Mouse (Mus musculus): ENCODE results near the gene Dlec1. TPM values are rescaled to one million over a fixed set of nuclear protein-coding genes. Genes with fewer than 3 reads are reported as not detected.

Gene Dlec1
- polyA plus RNA-seq, 1 experiment from 2014 or later = 0.56 TPM

DNA sequence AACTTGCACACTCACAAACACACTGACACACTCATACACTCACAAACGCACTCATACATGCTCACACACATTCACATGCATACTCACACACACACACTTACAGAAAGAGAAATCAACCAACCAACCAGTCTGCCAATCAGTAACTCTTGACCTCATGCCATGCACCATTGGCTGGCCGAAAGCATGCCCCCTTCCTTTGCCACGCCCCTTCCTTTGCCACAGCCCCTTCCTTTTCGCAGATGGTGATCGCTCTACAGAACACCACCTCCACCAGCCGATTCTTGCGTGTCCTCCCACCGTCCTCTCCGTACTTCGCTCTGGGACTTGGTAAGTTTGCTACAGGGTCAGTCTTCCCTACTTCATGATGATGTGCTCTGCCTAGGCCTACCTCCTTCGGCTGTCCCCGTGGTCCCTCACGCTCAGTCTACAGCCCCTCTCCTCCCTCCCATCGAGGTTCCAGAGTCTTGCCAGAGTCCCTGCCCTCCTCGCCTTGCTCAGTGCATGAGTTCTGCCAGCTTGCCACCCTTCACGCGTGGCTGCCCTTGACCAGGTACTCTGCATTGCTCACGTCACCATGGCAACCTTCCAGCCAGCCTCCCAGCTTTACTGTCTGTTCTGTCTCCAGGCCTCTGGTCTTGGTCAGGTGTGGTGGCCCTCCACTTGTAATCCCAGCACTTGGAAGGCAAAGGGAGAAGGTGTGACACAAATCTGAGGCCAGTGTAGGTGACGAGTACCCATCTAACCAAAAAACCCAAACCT is 17.3 kb downstream of the Dlec1 start:
- 87% methylated on average over 19 of the region's 19 CpGs for WGBS
- Histone ChIP-seq H3K9ac (replicated peaks) (no peak overlapping the region), H3K4me2 (replicated peaks) (no peak overlapping the region), H3K4me1 (no peaks in the 10 kb centered on the region), H3K27me3 (no peaks in the 10 kb centered on the region), H3K36me3 (no peaks in the 10 kb centered on the region), H3K9me3 (no peaks in the 10 kb centered on the region), H3K27ac (replicated peaks) (no peak overlapping the region), H3K4me3 (no peak overlapping the region)
- ATAC-seq (ENCODE audit: low FRiP score, low read depth) = no peak

DNA sequence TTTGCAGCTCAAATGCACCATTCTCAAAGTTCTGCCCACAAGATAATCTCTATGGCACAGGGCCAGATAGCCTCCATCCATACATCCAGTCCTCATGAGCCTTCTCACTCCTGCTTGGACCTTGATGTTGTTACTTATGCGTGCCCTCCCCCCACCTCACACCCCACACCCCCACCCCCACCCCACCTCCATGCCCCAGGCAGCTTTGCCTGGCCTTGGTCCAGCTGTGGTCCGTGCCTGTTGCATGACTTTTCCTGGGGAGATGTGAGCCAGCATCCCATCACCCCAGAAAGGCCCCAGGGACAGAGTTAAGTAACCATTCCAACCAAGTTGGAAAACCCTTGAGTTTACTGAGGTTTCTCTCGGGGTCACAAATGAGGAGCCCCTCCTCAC is 17.9 kb downstream of the Dlec1 start:
- no peaks in the 10 kb centered on the region for H3K9me3 ChIP-seq
- H3K4me2 ChIP-seq (replicated peaks) = no peak overlapping the region
- no peaks in the 10 kb centered on the region for H3K27me3 ChIP-seq
- H3K4me1 ChIP-seq = no peaks in the 10 kb centered on the region
- no peak for ATAC-seq (ENCODE audit: low FRiP score, low read depth)
- H3K36me3 ChIP-seq = no peaks in the 10 kb centered on the region
- no peak overlapping the region for H3K9ac ChIP-seq (replicated peaks)
- 85% methylated on average over 3 of the region's 3 CpGs for WGBS
- no peak overlapping the region for H3K27ac ChIP-seq (replicated peaks)
- no peak overlapping the region for H3K4me3 ChIP-seq

DNA sequence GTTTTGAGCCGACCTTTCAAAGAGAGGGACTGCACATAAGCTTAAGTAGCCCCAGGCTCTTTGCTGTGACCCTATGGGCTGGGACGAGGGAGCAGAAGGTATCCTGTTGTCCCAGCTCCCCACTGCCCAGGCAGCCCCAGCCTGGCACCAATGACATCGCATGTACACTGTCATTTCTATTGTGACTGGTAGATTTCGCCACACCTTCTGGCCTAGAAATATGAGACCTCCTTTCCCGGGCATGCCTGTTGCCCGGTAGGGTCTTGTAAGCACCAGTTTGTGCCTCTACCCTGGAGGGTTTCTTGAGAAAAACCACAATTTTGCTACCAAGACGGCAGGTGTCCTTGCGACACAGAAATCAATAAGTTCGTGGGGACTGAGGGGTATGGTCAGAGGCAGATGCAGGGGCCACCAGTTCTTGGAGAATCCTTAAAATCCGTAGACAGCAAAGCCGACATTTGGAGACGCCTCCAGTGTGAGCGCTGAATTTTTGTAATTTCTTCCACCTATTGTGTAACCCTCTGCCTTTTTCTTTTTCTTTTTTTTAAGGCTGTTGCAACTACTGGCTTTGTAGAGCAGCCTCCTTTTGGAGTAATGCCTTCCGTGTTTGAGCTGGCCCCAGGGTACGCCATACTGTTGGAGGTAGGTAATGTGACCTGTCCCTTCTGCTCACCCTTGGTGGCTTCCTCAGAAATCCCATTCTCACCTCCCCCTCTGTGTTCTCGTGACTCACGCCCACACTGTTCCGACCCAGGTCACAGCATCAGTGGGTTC is 20.5 kb downstream of the Dlec1 start:
- Histone ChIP-seq H3K36me3 (no peaks in the 10 kb centered on the region), H3K4me2 (replicated peaks) (no peak overlapping the region), H3K27me3 (no peaks in the 10 kb centered on the region), H3K27ac (replicated peaks) (no peak overlapping the region), H3K9me3 (no peaks in the 10 kb centered on the region), H3K4me3 (no peak overlapping the region), H3K9ac (replicated peaks) (no peak overlapping the region), H3K4me1 (no peaks in the 10 kb centered on the region)
- ATAC-seq (ENCODE audit: low FRiP score, low read depth) = no peak
- WGBS = 87% methylated on average over 18 of the region's 18 CpGs

DNA sequence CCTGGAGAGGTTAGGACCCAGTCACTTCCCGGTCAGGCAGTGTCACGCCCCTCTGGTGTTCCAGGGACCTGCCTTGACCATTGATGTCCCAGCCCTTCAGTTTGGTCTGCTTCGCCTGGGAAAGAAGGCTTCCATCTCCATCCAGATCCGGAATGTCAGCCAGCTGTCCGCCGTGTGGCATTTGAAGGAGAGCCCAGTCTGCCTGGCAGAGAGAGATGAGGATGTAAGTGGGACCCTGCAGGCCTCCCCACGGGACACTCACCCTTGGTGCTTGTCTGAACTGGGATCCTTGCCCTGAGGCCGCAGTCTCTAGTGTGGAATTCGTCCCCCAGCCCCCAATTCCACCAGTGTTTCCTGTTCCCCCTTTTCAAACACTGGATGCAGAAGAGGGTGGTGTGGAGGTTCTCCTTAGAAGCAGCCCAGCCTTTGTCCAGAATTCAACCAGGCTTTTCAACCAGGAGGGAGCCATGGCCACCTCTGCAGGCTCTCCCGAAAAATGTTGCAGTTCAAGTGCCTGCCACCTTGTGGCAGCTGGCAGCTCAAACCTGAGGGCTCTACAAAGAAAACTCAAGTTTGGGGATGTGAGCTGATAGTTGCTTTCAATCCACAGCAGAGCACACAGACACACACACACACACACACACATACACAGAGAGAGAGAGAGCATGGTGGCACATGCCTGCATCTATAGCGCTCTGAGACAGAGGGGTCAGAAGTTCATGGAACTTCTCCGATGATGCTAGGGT is 26.3 kb downstream of the Dlec1 start:
- Histone ChIP-seq H3K9me3 (no peaks in the 10 kb centered on the region), H3K4me3 (no peak overlapping the region), H3K9ac (replicated peaks) (no peak overlapping the region), H3K36me3 (no peaks in the 10 kb centered on the region), H3K4me2 (replicated peaks) (no peak overlapping the region), H3K27me3 (0 out of 2 replicates have a peak, but pooled peaks cover 3% of the 10 kb centered on the region), H3K27ac (replicated peaks) (no peak overlapping the region), H3K4me1 (no peaks in the 10 kb centered on the region)
- WGBS = 82% methylated on average over 12 of the region's 12 CpGs
- no peak for ATAC-seq (ENCODE audit: low FRiP score, low read depth)

DNA sequence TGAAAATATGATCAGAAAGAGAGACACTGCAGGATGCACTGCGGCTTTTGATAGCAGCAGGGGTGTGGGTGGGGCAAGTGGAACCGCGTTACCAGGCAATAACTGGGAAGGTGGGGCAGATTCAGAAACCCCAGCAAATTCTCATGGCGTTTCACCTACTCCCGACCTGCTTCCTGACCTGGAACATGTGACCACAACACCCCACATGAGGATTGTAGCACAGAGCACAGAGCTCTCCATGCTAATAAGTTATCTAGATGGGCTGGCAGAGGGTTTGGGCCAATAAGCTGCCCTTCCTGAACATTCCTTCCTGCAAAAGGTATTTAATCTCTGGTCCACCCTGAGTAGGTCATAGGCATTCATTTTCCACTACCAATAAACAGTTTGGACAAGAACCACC is 28.4 kb downstream of the Dlec1 start:
- Histone ChIP-seq H3K27me3 (0 out of 2 replicates have a peak, but pooled peaks cover 3% of the 10 kb centered on the region), H3K4me3 (no peak overlapping the region), H3K9me3 (no peaks in the 10 kb centered on the region), H3K4me2 (replicated peaks) (no peak overlapping the region), H3K4me1 (no peaks in the 10 kb centered on the region), H3K36me3 (no peaks in the 10 kb centered on the region), H3K27ac (replicated peaks) (no peak overlapping the region), H3K9ac (replicated peaks) (no peak overlapping the region)
- WGBS = 64% methylated on average over 5 of the region's 5 CpGs
- no peak for ATAC-seq (ENCODE audit: low FRiP score, low read depth)

DNA sequence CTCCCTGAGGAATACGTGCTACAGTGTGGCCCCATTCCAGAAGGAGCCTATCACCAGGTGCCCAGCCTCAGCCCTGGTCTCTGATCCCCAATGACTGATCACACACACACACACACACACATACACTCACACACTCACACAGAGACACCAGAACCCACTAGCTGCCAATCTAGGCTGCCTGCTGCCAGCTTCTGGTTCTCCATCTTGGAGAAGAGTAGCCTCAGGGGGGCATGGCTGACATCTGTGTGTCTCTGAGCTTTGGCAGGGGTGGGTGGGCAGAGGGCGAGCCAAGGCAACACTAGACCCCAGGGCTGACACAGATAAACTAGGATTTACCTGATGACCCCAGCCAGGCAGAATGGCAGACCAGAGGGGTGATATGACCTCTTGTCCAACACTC is 36.6 kb downstream of the Dlec1 start:
- Histone ChIP-seq H3K4me3 (no peak overlapping the region), H3K9ac (replicated peaks) (no peak overlapping the region), H3K27ac (replicated peaks) (no peak overlapping the region), H3K4me1 (no peaks in the 10 kb centered on the region), H3K36me3 (no peaks in the 10 kb centered on the region), H3K9me3 (no peaks in the 10 kb centered on the region), H3K4me2 (replicated peaks) (no peak overlapping the region), H3K27me3 (no peaks in the 10 kb centered on the region)
- 86% methylated on average over 2 of the region's 2 CpGs for WGBS
- ATAC-seq (ENCODE audit: low FRiP score, low read depth) = no peak

DNA sequence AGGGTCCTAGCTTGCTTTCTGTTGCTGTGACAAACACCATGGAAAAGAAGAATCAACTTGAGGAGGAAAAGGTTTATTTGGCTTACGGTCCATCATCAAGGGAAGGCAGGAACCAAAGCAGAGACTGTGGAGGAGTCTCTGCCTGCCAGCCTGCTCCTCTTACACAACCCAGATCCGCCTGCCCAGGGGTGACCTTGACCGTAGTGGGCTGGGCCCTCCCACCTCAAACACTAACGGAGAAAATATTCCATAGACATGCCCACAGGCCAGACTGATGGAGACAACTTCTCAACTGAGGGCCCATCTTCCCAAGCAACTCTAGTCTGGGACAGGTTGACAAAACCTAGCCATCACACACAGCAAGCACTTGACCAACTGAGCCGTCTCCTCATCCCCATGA is 39.8 kb downstream of the Dlec1 start:
- WGBS = 92% methylated on average over 5 of the region's 5 CpGs
- H3K9ac ChIP-seq (replicated peaks) = no peak overlapping the region
- H3K9me3 ChIP-seq = no peaks in the 10 kb centered on the region
- ATAC-seq (ENCODE audit: low FRiP score, low read depth) = no peak
- H3K4me1 ChIP-seq = no peaks in the 10 kb centered on the region
- H3K27me3 ChIP-seq = 0 out of 2 replicates have a peak, but pooled peaks cover 3% of the 10 kb centered on the region
- H3K4me3 ChIP-seq = no peak overlapping the region
- H3K4me2 ChIP-seq (replicated peaks) = no peak overlapping the region
- H3K27ac ChIP-seq (replicated peaks) = no peak overlapping the region
- H3K36me3 ChIP-seq = no peaks in the 10 kb centered on the region

DNA sequence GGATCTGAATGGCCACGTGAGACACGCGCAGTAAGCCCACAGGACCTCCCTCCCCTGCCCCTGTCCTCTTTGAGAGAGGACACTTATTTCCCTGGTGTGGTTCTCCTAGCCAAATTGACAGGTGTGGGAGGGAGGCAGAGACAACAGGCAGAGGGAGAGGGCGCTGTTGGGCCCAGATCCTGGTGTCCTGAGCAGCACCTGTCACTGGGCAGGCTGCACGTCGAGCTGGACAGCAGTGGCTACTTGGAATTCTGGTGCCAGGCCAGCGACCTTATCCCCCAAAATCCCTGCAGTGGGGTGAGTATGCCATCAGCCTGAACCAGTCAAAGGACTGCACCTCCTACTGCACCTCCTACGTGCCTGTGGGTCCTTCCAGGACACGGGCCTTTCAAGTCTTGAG is 41.1 kb downstream of the Dlec1 start:
- Histone ChIP-seq H3K4me2 (replicated peaks) (no peak overlapping the region), H3K27ac (replicated peaks) (no peak overlapping the region), H3K4me1 (no peaks in the 10 kb centered on the region), H3K9me3 (no peaks in the 10 kb centered on the region), H3K9ac (replicated peaks) (no peak overlapping the region), H3K36me3 (no peaks in the 10 kb centered on the region), H3K4me3 (no peak overlapping the region), H3K27me3 (0 out of 2 replicates have a peak, but pooled peaks cover 3% of the 10 kb centered on the region)
- 76% methylated on average over 9 of the region's 9 CpGs for WGBS
- no peak for ATAC-seq (ENCODE audit: low FRiP score, low read depth)

DNA sequence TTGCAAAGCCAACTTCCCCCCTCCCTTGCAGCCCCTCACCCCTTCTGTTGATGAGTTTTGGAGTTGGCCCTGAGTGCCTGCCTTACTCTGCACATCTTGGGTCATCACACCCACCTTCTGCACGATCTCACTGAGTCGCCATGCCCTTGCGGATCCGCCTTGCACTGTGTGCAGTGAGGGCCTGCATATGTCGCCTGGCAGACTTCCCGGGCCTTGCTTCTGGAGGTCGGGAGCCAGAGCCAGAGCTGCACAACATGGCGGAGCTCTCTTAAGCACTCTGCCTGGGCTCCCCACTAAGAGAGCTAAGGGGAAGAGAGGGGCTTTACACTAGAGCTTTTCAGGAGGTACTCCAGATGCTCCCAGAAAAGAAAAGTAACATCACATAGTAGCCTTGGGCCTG is 42.4 kb downstream of the Dlec1 start:
- no peak overlapping the region for H3K9ac ChIP-seq (replicated peaks)
- no peak overlapping the region for H3K27ac ChIP-seq (replicated peaks)
- 94% methylated on average over 8 of the region's 8 CpGs for WGBS
- H3K4me3 ChIP-seq = no peak overlapping the region
- H3K27me3 ChIP-seq = 0 out of 2 replicates have a peak, but pooled peaks cover 3% of the 10 kb centered on the region
- no peaks in the 10 kb centered on the region for H3K4me1 ChIP-seq
- ATAC-seq (ENCODE audit: low FRiP score, low read depth) = no peak
- no peaks in the 10 kb centered on the region for H3K9me3 ChIP-seq
- H3K4me2 ChIP-seq (replicated peaks) = no peak overlapping the region
- H3K36me3 ChIP-seq = no peaks in the 10 kb centered on the region

DNA sequence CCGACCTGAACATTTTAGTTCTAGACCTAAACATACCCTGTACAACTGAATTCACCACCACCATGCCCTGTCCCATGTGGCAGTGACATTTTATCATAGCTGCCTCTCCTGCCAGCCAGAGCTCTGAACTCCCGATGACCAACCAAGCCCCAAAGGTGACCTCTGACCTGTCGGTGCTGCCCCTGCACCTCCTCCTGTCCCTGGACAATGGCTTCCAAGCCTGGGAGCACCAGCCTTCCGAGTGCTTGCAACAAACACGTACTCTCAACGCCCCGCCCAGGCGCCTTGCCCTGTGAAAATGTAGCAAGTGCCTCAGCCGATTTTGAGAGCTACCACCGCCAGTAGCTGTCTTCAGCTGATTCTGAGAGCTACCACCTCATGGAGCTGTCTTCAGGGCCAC is 42.9 kb downstream of the Dlec1 start:
- 49% methylated on average over 10 of the region's 10 CpGs for WGBS
- H3K4me1 ChIP-seq = no peaks in the 10 kb centered on the region
- 0 out of 2 replicates have a peak, but pooled peaks cover 3% of the 10 kb centered on the region for H3K27me3 ChIP-seq
- no peaks in the 10 kb centered on the region for H3K36me3 ChIP-seq
- no peaks in the 10 kb centered on the region for H3K9me3 ChIP-seq
- no peak overlapping the region for H3K4me3 ChIP-seq
- H3K9ac ChIP-seq (replicated peaks) = no peak overlapping the region
- ATAC-seq (ENCODE audit: low FRiP score, low read depth) = no peak
- H3K27ac ChIP-seq (replicated peaks) = no peak overlapping the region
- H3K4me2 ChIP-seq (replicated peaks) = no peak overlapping the region

DNA sequence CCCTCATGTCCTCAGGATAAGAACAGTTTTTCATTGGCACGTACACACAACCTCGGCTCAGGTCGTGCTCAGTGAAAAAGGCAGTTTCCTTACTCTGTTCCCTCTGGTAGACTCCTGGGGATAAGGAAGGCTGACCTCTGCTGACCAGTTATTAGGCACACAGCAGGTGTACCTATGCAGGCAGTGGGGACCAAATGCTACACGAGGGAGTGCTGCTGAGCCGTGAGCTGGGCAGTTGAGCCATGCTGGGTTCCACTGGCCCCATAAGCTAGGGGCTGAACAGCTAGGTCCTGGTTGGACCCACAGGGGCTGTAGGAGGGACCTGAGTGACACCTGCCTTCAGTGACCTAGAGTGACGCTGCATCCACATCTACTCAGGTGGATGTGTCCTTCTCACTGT is 43.4 kb downstream of the Dlec1 start:
- Histone ChIP-seq H3K27me3 (0 out of 2 replicates have a peak, but pooled peaks cover 3% of the 10 kb centered on the region), H3K36me3 (no peaks in the 10 kb centered on the region)
- ATAC-seq (ENCODE audit: low FRiP score, low read depth) = no peak

More for the DNA sequence above, 43.4 kb downstream of the Dlec1 start:
- Histone ChIP-seq H3K27ac (replicated peaks) (no peak overlapping the region), H3K4me3 (no peak overlapping the region), H3K9ac (replicated peaks) (no peak overlapping the region), H3K4me1 (no peaks in the 10 kb centered on the region), H3K9me3 (no peaks in the 10 kb centered on the region), H3K4me2 (replicated peaks) (no peak overlapping the region)
- WGBS = 70% methylated on average over 6 of the region's 6 CpGs
